Mouse (Mus musculus) right cerebral cortex, postnatal 36 days (tissue): ENCODE measurements around the gene Icmt.

ENCODE experiments used
- DNase-seq, 2 experiments: peaks; one replicate each; pipeline ENCODE4 v3.0.0; 2022; ENCODE audit warnings: low spot score in 2 of 2, mixed read lengths in 1 of 2

The Icmt gene

DNA sequence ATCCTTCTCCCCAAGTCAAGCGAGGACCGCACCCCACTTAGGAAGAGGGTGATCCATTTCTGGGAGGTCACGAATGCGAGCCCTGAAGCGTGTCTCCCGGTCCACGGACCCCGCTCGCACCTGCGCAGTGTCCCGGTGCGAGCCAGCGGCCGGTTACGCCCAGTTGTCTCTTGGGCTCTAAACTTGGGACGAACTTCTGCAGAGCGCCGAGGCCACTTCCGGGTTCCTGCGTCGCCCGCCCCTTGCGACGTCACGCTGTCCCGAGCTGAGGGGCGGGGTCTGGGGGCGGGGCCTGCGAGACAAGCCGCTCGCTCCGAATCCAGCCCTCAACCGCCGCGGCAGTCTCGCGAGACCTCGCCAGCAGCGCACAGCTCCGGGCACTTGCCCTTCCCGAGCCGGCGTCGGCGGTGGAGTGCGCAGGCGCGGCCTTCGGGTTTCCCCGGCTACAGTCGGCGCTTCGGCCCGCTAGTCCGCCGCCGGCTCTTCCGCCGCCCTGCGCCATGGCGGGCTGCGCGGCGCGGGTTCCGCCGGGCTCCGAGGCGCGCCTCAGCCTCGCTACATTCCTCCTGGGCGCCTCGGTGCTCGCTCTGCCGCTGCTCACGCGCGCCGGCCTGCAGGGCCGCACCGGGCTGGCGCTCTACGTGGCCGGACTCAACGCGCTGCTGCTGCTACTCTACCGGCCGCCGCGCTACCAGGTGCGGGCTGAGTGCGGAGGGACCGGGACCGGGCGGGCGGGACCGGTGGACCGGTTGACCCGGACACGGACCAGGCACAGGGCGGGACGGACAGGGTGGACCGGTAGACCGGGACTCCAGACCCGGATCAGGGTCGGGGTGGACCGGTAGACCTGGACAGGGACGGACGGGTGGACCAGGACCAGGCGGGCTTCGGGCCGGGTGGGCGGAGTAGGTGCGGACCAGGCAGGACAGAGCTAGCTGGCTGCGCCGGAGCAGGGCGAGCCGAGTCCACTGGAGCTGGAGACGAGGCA lies at the start of gene Icmt:
Icmt (plus strand) TSS at position 354 of the 988 bp plus-strand sequence.
- peak; percentile 97 to 98 for DNase-seq

DNA sequence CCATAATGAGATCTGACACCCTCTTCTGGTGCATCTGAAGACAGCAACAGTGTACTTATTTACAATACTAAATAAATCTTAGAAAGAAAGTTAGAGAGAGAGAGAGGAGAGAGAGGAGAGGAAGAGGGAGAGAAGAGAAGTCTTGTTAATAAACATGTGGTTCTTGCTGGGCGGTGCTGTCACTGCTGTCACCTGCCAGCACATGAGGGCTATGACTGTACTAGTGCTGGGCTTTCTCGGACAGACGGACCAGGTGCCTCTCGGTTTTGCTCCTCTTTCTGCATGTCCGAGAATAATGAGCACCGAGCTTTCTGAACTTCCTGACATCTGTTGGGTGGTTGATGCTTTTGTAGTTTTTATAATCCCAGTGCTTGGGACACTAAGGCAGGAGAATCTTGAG lies 46.4 kb upstream of the Icmt start:
- DNase-seq, result no peak

DNA sequence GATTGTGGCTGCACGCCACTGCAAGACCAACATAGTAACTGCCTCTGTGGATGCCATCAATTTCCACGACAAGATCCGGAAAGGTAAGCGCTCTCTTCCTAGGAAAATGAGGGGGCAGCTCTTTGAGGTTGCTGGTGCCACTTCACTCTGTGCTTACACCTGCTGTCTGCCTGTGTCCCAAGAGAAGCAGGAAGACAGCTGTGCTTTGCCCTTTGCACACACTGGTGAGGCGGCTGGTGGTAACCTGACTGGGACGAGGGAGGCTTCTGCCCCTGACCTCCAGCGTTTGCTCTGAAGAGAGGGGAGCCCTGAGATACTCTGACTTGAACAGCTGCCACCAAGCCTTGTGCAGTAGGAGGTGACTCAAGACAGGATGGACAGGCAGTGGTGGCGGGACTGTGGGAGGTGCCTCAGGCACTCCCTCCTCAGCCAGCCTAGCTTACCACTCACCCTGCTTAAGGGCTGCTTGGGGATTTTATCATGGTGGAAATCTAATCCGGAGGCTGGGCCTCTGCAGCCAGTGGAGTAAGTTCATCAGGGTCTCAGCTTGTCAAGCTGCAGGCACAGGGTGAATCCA lies 43.8 kb upstream of the Icmt start:
- DNase-seq, result no peak

DNA sequence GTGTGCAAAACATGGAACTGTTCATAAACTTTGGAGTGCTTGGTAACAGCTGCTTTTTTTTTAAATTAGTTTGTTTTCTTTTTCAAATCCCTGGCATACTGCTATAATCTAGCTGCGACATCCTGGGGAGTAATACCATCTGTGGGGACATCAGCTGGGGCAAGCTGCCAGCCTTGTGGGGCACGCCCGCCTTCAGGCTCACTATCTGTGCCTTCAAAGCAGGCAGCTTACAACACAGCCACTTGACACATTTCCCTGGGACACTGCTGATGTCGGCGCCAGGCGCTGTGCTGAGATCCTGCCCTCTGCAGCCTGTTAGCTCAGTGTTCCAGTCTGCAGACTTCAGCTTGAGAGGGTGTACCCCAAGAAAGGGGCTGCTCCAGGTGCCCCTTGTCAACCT lies 40.0 kb upstream of the Icmt start:
- DNase-seq, result peak; percentile 70 to 76

DNA sequence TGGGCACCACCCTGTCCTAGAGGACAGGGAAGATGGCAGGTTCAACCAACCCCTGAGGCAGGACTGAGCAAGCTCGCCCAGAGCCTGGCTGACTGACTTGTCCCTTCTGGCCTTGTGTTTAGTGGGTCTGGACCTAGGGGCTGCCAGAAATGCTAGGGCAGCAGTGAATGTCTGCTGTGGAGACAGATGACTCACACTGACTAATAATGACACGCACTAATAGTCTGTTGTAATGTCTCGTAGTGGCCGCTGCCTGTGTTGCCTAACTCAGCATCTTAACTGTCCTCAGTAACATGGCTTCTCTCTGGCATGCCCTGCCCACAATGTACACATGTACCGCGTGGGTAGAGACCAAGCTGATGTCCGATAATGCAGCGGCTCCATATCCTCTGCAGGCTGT lies 36.6 kb upstream of the Icmt start:
- no peak for DNase-seq

DNA sequence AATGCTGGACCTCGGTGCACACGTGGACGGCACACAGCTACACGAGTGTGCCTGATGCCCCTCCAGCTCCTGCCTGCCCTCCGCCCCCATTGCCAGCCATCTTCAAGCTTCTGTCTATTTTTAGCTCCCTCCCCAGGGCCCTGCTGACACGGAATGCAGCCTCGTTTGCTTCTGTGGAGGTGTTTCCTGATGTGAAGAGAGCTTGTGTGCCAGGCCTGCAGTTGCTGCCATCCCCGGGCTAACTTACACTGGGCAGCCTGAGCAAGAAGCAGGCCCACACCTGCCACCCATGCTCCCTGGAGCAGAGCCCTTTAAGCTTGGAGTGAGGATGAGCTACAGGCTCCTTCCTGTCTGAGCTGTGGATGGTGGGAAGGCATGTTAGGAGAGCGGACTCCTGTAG lies 34.8 kb upstream of the Icmt start:
- no peak for DNase-seq

DNA sequence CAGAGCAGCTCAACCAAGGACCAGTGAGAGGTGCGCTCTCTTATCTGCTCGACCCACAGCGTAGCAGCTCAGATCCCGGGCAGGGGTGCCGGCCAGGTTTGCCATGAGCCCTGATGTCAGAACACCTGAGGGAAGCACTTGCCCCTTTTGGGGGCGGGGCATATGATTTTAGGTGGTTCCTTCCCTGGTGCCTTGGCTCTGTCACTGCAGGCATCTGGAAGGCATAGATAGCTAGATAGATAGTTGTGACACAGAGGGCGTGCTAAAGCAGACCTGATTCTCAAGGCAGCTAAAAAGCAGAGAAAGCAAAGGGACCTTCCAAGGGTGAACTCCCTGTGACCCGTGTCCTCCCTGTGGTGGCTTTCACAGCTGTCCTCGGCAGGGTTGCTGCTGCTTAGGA lies 33.9 kb upstream of the Icmt start:
- DNase-seq, result no peak

DNA sequence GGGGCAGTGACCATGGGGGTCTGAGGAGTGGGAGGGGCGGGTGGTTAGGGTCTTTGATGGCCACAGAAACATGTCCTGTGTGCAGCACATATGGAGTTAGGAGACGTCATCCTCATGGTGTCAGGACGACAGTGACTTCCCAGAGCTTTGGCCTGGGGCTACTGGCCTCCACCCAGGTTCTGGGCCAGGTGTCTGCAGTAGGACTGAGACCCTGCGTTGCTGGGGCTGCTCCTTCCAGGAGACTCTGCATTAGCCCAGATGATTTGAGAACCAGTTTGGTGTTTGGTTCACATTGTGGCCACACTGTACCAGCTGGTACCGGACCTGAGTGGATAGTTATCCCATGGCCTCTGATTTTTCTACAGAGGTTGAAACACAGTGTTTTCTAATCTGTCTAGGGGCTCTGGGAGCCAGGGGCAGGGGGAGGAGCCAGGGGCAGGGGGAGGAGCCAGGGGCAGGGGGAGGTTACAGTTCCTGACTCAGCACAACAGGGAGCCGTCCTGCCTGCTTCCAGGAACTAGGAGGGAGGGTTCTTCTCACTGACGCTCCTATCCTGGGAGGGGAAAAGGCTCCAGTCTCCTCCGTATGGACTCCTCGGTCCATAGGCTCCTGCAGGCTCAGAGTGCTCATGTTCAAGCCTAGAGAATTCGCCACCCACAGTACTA lies 33.4 kb upstream of the Icmt start:
- no peak for DNase-seq

DNA sequence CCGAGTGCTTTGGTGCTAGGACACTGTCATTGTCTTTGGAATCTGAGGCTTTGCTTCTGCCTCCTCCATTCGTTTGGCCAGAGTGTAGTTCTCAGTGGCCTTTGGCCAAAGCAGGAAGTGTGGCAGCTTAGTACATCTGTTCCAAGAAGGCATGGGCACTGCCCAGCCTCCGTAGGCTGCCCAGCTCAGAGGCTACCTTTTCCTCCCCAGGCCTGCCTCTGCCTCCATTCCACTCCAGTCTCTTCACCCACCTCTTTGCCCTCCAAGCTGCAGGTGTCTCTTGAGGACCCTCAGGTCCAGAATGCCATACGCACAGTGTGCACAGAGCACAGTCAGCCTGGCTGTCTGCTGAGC lies 32.9 kb upstream of the Icmt start:
- no peak for DNase-seq

DNA sequence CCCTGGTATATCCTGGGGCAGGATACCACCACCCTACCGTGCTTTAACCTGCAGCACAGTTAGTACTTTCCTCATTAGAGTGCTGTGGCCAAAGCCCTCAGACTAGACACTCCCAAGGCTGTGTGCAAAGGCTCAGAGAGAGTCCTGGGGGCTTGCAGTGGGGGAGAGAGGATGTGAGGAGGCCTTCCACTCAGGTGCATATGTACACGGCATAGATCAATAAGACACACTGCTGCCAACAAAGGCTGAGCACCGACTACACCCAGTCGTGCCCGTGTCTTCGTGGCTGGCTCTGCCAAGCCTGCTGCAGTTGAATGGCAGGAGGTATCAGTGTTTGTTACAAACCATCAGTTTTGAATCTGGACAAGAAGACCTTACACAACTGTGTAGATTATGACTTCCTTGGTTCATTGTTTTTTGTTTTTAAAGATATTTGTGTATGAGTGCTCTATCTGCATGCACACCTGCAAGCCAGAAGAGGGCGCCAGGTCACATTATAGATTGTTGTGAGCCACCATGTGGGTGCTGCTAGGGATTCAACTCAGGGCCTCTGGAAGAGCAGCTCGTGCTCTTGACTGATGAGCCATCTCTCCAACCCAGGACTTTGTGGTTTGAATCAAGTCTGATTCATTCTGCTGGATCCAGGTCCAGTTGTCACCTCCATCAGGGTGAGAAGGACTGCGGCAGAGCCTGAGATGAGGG lies 32.0 kb upstream of the Icmt start:
- DNase-seq, result no peak

DNA sequence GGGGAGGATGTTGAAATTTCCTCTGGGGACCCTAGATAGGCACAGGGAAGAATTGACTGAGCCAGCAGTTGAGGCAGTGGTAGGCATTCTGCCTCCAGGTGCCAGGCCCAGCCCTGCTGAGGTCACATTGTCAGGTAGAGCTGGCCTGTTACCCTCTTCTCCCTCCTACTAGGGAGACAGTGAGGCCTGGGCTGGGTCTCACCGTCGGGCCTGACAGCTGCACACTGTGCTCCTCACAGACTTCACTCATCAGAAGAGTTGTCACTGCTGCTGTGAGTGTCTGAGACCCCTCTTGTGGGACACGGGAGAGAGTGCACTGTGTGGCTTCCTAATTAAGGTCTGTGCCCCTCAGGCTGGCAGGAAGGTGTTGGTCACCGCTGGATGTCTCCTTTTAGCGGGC lies 31.2 kb upstream of the Icmt start:
- DNase-seq, result no peak

DNA sequence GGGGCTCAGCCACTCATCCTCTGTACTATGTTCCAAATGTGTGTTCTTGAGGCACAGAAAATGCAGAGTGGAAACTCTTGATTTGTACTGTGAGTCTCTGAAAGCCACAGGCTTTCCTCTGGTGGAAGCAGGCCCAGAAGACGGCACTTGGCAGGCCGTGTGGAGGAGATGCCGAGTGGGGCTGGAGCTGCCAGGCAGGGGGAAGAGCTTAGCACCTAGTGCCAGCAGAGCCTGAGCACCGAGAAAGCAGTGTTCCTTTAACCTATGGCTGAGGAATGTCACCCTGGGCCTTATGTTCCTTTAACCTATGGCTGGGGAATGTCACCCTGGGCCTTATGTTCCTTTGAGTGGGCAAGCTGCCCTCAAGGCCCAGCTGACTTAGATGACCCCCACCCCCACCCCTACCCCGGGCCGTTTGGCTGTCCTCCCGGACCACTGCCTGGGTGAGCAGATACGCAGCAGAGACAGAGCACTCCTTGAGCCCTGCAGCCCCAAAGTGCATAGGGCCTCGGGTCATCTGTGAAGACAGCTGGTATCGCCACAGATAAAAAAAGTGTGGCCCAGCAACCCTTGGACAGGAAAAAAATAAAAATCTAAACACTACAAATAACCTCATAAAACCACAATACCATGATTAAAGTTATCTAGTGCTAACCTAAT lies 30.7 kb upstream of the Icmt start:
- no peak for DNase-seq

DNA sequence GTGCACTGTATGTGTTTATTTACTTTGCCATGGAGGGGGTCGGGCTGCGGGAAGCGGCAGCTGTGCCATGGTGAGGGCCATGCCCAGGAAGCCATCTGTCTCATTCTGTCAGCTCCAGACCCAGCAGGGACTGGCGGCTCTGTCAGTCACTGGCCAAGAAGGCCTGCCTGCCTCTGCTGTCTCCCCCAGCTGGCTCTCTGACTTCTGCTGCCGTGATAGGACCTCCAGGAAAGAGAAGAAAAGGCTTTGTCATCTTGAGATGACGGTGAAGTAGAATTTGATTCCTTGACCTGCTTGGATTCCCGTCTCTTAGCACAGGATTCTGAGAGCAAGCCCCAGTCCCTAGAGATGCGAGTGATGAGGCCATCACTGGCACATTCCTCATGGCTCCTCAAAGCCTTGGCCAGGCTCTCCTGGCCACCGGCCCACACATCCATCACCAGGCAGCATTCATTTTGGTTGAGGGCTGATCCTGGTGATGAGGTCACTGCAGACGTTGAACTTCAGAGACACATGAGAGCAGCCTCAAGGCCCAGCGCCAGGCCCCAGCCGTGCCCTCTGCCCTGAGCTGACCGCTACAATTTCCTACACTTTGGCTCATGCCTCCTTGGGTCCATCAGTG lies 29.2 kb upstream of the Icmt start:
- no peak for DNase-seq

DNA sequence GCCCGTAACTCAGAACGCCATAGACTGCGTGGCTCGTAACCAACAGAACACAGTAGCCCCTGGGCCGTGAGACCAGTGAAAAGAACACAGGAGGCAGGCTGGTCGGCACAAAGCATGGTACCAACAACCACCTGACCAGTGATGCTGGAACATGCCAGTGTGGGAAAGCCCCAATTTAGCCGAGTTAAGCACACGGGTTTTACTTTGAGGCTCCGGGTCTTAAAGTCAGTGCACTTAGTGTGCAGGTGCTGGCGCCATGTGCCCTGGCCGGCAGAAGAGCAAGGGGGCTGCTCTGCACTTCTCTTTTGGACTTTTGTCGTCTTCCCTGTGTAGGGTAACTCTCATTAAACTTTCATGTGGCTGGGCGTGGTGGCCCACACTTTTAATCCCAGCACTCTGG lies 27.1 kb upstream of the Icmt start:
- no peak for DNase-seq

DNA sequence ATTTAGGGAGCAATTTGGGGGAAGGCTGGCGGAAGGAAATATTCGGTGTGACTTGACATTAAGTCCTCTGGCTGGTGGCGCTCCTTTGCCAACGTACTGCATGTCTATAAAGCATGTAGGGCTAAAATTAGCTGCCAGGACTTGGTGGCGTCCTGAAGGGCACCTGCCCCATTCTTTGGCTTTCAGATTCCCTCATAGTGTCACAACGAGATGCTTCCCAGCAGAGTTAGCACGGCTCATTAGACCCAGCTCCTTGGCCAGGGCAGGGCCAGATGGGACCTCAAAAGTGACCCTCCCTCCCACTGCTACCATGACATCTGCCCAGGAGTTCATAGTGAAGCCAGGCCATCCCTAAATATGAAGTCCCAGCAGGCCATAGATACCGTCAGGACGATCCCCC lies 26.4 kb upstream of the Icmt start:
- no peak for DNase-seq

DNA sequence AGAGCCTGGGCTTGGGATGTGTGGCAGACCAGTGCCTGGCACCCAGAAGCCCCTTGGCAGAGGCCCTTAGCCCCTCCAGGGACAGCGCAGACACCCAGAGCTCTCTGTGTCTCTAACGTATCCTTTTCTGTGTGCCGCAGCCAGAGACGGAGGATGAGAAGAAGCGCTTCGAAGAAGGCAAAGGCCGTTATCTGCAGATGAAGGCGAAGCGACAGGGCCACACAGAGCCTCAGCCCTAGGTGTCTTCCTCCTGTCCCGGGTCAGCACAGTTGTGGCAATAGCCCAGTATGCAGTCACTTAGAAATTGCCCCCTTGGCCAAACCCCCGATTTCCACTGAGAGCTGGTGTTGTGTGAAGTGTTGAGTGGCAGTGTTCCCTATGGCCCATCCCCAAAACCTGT lies 25.7 kb upstream of the Icmt start:
- no peak for DNase-seq

DNA sequence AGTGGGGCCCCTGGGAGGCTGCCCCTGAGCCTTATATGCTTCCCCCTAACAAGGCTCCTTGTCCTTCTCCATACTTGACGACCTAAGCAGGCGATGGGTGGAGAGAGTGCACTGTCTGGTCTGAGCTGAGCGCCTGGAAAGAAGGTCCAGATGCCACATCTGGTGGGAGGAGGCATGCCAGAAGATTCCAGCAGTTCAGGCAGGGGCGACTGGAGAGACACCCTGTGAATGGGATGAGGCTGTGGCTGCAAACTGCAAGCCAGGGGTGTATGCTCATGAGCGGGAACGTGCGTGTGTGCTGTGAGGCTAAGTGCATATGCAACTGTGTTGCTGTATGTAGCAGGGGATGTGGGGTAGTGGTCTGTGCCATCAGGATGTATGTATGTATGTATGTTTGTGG lies 25.0 kb upstream of the Icmt start:
- DNase-seq, result no peak

DNA sequence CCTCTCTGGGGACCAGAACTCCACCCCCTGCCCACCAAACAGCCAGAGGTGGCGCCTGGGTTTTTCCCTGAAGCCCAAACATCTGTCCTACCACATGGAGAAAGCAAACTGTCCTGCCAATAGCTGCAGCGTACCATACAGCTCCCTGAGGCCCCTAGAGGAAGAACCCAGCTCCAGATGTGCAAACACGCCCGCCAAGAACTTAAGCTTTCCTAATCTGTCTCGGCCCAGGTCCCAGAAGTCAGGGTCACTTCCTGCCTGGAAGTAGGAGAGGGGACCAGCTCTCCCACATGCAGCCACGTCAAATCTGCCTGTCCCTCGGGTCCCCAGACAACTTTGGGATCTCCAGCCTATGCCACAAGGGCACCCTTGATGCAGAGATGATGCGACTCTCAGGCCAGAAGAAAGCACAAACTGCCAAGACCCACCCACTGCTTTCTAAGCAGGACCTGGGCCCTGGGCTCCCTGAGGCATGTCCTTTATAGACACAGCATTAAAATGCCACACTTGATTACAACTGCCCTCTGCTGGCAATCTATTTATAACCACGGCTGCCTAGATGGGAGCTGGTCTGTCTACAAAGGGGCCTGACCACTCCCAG lies 24.5 kb upstream of the Icmt start:
- no peak for DNase-seq

DNA sequence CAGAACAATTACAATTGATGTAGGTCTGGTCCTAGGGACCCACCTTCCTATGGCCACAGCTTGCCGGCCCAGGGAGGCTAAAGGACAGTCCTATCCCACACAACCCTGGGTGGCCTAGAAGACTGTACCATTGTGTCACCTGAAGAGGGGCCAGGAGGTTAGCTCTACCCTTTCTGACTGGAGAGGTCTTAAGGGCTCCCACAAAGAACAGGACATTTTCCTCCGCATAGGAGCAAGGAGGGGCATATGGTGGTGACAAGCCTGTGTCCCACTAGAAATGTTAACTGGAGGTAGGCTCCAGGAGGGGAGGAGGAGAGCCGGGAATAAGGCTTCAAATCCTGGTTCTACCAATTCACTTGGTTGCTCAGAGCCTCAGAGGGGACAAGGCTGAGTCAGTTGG lies 23.8 kb upstream of the Icmt start:
- DNase-seq, result no peak

DNA sequence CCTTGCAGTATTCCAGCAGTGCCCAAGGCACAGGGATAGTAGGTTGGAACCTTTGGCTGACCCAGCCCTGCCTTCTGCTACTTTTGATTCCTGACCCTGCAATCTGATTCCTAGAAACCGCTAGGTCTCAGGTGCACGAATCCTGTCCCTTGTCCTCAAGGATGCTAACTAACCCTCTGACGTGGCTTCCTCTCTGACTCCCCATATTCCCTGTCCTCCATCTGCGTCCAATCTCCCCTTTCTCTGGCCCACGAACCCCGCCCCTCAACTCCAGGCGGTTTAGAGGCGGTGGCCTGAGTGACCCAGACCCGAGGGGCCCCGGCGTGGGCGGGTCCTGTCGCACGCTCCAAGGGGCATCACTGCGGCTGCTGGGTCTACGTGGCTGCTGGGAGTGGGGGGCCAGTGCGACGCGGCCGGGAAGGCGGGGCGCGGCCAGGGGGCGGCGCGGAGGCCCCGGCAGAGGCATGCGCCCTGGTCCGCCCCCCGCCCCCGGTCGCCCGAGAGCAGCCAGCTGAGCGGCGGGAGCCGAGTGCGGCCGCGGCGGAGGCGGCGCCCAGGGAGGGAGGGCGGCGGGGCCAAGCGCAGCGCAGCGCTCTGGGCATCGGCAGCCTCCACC lies 23.3 kb upstream of the Icmt start, which contains the start of gene Gpr153:
Gpr153 (plus strand) TSS at position 612 of the 616 bp plus-strand sequence.
- no peak for DNase-seq
